Mouse (Mus musculus) spleen, adult 12 weeks (tissue): ENCODE measurements around the gene Rrn3.

Experiments
- DNase-seq: peaks from one replicate; pipeline ENCODE4 v3.0.0; 2022; ENCODE audit warnings: low spot score

The Rrn3 gene

GRCm38 (mm10) chr16:13851446-13851845 lies 70.9 kb downstream of the Rrn3 start:
- no peak for DNase-seq

GRCm38 (mm10) chr16:13853886-13854285 lies 73.4 kb downstream of the Rrn3 start:
- DNase-seq, result no peak
